Mouse (Mus musculus): Measurements from ENCODE around the gene Prkab2.

GRCm38 (mm10) chr3:97676126-97676525, 18.1 kb downstream of the Prkab2 start:
- no peak for TF ChIP-seq CTCF (IDR thresholded peaks at IDR 0.05; ENCODE audit: borderline replicate concordance, insufficient read depth, low read depth, low read length)
- no peak for TF ChIP-seq POLR2A (IDR thresholded peaks at IDR 0.05; ENCODE audit: borderline replicate concordance, insufficient read depth, low read length)
